Mouse (Mus musculus): ENCODE results near the gene Cby3. TPM values are rescaled to one million over a fixed set of nuclear protein-coding genes. Genes with fewer than 3 reads are reported as not detected.
"Not testable (repeated sequence)": the region's sequence is repeated elsewhere in the genome, so short reads cannot be mapped to it uniquely, and the experiment has no call there.

The Cby3 gene
- not detected in 2 replicates for polyA plus RNA-seq (2012)

DNA sequence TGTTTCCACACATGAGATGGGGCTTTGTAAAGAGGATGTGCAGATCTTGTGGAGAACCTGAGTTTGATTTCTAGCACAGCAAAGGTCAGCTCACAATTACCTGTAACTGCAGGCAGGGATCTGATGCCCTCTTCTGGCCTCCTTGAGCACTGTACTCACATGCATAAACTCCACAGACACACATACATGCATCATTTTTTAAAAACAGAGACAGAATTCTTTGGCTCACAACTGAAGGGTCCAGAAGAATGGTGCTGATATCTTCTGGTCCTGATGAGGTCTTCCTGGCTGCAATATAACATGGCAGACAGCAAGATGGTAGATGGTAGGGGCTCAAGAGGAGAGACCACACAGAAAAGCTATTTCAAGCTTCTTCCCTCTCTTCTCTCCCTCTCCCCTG is at the start of gene Cby3:
Gene Cby3, plus strand, starts transcription at position 301 of the 400 bp plus-strand sequence.
- H3K27me3 ChIP-seq (ENCODE audit: control insufficient read depth), result peaks cover 18% of the 10 kb centered on the region
- H3K4me1 ChIP-seq (ENCODE audit: control insufficient read depth), result peaks cover 13% of the 10 kb centered on the region
- H3K9me3 ChIP-seq (ENCODE audit: control insufficient read depth, low read length), result peaks cover 3% of the 10 kb centered on the region; the same call in 1 of the 2 replicates
- TF ChIP-seq GATA1 (IDR thresholded peaks at IDR 0.05; ENCODE audit: low read length) (no peak), TAL1 (IDR thresholded peaks at IDR 0.05; ENCODE audit: low read length) (no peak)
- no peak within 1 kb of the TSS for H3K4me3 ChIP-seq (replicated peaks)
- no peaks in the 10 kb centered on the region for H3K36me3 ChIP-seq (ENCODE audit: control insufficient read depth)

GRCm38 (mm10) chr11:50312803-50313202 is 41.5 kb upstream of the Cby3 start:
- no peak overlapping the region for H3K4me3 ChIP-seq (replicated peaks)
- peaks cover 88% of the 10 kb centered on the region for H3K36me3 ChIP-seq (ENCODE audit: control insufficient read depth)
- TF ChIP-seq TAL1 (IDR thresholded peaks at IDR 0.05; ENCODE audit: low read length), result no peak
- no peak for TF ChIP-seq GATA1 (IDR thresholded peaks at IDR 0.05; ENCODE audit: low read length)
- H3K27me3 ChIP-seq (ENCODE audit: control insufficient read depth), result no peaks in the 10 kb centered on the region
- H3K9me3 ChIP-seq (ENCODE audit: control insufficient read depth, low read length), result no peaks in the 10 kb centered on the region
- H3K4me1 ChIP-seq (ENCODE audit: control insufficient read depth), result peaks cover 9% of the 10 kb centered on the region

- not testable (repeated sequence) for H3K4me3 ChIP-seq (replicated peaks); H3K9me3 ChIP-seq (ENCODE audit: control insufficient read depth, low read length); H3K27me3 ChIP-seq (ENCODE audit: control insufficient read depth)
- H3K4me1 ChIP-seq (ENCODE audit: control insufficient read depth), result peaks cover 45% of the 10 kb centered on the region
- peaks cover 64% of the 10 kb centered on the region for H3K36me3 ChIP-seq (ENCODE audit: control insufficient read depth)
Measured at GRCm38 (mm10) chr11:50319343-50319742, 34.9 kb upstream of the Cby3 start.

DNA sequence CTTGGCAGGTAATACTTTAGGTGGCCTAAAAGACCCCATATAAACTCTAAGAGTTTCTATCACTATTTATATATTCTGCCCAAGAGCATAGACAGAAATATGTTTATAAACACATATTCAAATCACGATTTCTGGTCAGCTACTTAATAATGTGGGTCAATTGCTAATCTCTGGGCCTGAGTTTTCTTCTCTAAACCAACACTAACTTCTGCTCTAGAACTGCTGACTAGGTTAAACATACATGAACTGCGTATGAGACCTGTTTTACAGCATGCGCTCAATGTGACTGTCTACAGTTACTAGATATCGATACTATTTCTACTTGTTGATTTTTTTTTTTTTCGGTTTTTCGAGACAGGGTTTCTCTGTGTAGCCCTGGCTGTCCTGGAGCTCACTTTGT is 33.0 kb upstream of the Cby3 start:
- Histone ChIP-seq H3K4me1 (ENCODE audit: control insufficient read depth) (peaks cover 56% of the 10 kb centered on the region), H3K36me3 (ENCODE audit: control insufficient read depth) (peaks cover 50% of the 10 kb centered on the region), H3K4me3 (replicated peaks) (no peak overlapping the region), H3K27me3 (ENCODE audit: control insufficient read depth) (no peaks in the 10 kb centered on the region), H3K9me3 (ENCODE audit: control insufficient read depth, low read length) (no peaks in the 10 kb centered on the region)
- no peak for TF ChIP-seq TAL1 (IDR thresholded peaks at IDR 0.05; ENCODE audit: low read length)
- TF ChIP-seq GATA1 (IDR thresholded peaks at IDR 0.05; ENCODE audit: low read length), result no peak

DNA sequence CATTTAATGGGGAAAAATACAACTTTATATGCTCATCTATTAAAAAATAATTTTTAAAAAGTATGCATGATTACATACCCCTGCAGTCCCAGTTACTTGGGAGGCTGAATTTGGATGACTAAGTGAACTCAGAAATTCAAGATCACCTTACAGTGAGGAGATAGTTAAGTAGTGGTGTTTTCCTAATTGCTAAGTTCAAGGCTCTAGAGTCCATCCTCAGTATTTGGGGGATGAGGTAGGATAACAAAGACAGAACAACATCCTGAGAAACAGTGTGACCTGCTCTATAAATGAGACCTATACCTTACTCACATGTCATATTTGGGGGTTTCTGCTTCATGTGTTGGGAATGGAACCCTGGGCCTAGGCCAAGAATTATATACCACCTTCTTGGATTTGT is 31.9 kb upstream of the Cby3 start:
- no peaks in the 10 kb centered on the region for H3K9me3 ChIP-seq (ENCODE audit: control insufficient read depth, low read length)
- H3K36me3 ChIP-seq (ENCODE audit: control insufficient read depth), result peaks cover 42% of the 10 kb centered on the region
- H3K4me1 ChIP-seq (ENCODE audit: control insufficient read depth), result peaks cover 66% of the 10 kb centered on the region
- H3K27me3 ChIP-seq (ENCODE audit: control insufficient read depth), result no peaks in the 10 kb centered on the region
- peak overlapping the region; percentile 97 for H3K4me3 ChIP-seq (replicated peaks)
- TF ChIP-seq GATA1 (IDR thresholded peaks at IDR 0.05; ENCODE audit: low read length) (no peak), TAL1 (IDR thresholded peaks at IDR 0.05; ENCODE audit: low read length) (no peak)

GRCm38 (mm10) chr11:50323843-50324242 is 30.4 kb upstream of the Cby3 start:
- Histone ChIP-seq H3K4me1 (ENCODE audit: control insufficient read depth) (peaks cover 71% of the 10 kb centered on the region), H3K9me3 (ENCODE audit: control insufficient read depth, low read length) (no peaks in the 10 kb centered on the region), H3K4me3 (replicated peaks) (peak overlapping the region; percentile 97), H3K36me3 (ENCODE audit: control insufficient read depth) (peaks cover 37% of the 10 kb centered on the region), H3K27me3 (ENCODE audit: control insufficient read depth) (no peaks in the 10 kb centered on the region)
- TF ChIP-seq GATA1 (IDR thresholded peaks at IDR 0.05; ENCODE audit: low read length) (peak; percentile 79), TAL1 (IDR thresholded peaks at IDR 0.05; ENCODE audit: low read length) (peak; percentile 85)

- TF ChIP-seq GATA1 (IDR thresholded peaks at IDR 0.05; ENCODE audit: low read length) (peak; percentile 88), TAL1 (IDR thresholded peaks at IDR 0.05; ENCODE audit: low read length) (no peak)
- H3K4me1 ChIP-seq (ENCODE audit: control insufficient read depth), result peaks cover 69% of the 10 kb centered on the region
- no peaks in the 10 kb centered on the region for H3K27me3 ChIP-seq (ENCODE audit: control insufficient read depth)
- no peaks in the 10 kb centered on the region for H3K9me3 ChIP-seq (ENCODE audit: control insufficient read depth, low read length)
- H3K36me3 ChIP-seq (ENCODE audit: control insufficient read depth), result peaks cover 30% of the 10 kb centered on the region
- H3K4me3 ChIP-seq (replicated peaks), result peak overlapping the region; percentile 97
Measured at GRCm38 (mm10) chr11:50324751-50325471, 29.4 kb upstream of the Cby3 start.

- Histone ChIP-seq H3K4me1 (ENCODE audit: control insufficient read depth) (peaks cover 66% of the 10 kb centered on the region), H3K36me3 (ENCODE audit: control insufficient read depth) (peaks cover 23% of the 10 kb centered on the region), H3K27me3 (ENCODE audit: control insufficient read depth) (no peaks in the 10 kb centered on the region), H3K4me3 (replicated peaks) (peak within 1 kb of the TSS; percentile 97), H3K9me3 (ENCODE audit: control insufficient read depth, low read length) (no peaks in the 10 kb centered on the region)
- TF ChIP-seq TAL1 (IDR thresholded peaks at IDR 0.05; ENCODE audit: low read length) (no peak), GATA1 (IDR thresholded peaks at IDR 0.05; ENCODE audit: low read length) (no peak)
Measured at GRCm38 (mm10) chr11:50325496-50326301, 28.6 kb upstream of the Cby3 start, which contains the start of gene Canx. Canx (minus strand) TSS chr11:50325673.

DNA sequence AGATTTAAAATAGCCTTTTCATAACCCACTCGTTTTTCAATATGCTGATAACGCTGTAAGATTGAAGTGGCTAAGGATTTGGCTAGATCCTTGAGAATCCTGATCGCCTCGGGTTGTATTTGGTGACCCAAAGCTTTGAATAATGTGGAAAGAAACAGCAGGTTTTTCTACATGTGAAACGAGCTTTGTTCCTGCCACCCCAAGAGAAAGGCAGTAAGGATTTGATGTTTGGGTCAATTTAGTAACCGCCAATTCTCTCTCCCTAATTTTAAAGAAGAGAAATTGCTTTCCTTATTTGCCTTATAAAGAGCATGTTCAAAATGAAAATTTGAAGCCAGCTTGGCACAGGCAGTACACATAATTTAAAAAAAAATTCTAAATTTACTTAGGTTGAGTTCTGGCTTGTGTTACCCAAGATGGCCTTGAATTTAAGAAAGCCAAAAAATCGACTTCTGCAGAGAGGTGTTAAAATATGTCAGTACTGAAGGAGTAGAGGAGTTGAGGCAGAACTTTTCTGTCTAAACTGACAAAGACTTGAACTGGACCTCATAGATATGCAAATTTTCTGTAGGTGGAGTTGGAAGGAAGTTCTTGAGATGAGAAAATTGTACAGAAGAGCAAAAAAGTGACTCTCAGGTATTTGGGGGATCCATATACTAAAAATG is 27.8 kb upstream of the Cby3 start:
- TF ChIP-seq TAL1 (IDR thresholded peaks at IDR 0.05; ENCODE audit: low read length), result no peak
- peak overlapping the region; percentile 97 for H3K4me3 ChIP-seq (replicated peaks)
- no peaks in the 10 kb centered on the region for H3K9me3 ChIP-seq (ENCODE audit: control insufficient read depth, low read length)
- H3K27me3 ChIP-seq (ENCODE audit: control insufficient read depth), result no peaks in the 10 kb centered on the region
- peaks cover 21% of the 10 kb centered on the region for H3K36me3 ChIP-seq (ENCODE audit: control insufficient read depth)
- peaks cover 61% of the 10 kb centered on the region for H3K4me1 ChIP-seq (ENCODE audit: control insufficient read depth)

All from erythroblast, embryonic 14.5 days (primary cell).